Mouse (Mus musculus) leukemia stem cell, adult 10-12 weeks (primary cell): ENCODE data around the gene Erich6b. TPM values are rescaled to one million over a fixed set of nuclear protein-coding genes. Genes with fewer than 3 reads are reported as not detected.

Experiments used
- polyA plus RNA-seq: library from polyadenylated mRNA; stranded (reverse); fragments of >175 nt; gene quantifications from 2 replicates; pipeline ENCODE4 v1.2.3, GENCODE M21; 2012; ENCODE audit warnings: low replicate concordance

Erich6b gene
- not detected in 2 replicates for polyA plus RNA-seq

GRCm38 (mm10) chr14:75642080-75642479, at the start of gene Erich6b:
Erich6b (plus strand) TSS chr14:75642259.

GRCm38 (mm10) chr14:75592978-75593377, 49.1 kb upstream of the Erich6b start, which contains the start of gene Spert:
Spert (minus strand) TSS chr14:75593116.

Other genes with a start within 250 kb of the Erich6b start
- 0.14 TPM in 1 of 2 replicates, not detected in the other for gene Siah3, start 186.3 kb upstream of the Erich6b start, polyA plus RNA-seq
- not detected in 2 replicates for gene Spert, start 49.1 kb upstream of the Erich6b start, polyA plus RNA-seq
- gene Cog3, start 112.3 kb downstream of the Erich6b start, polyA plus RNA-seq = 1.7 and 4.2 TPM in 2 replicates
- gene Slc25a30, start 144.8 kb downstream of the Erich6b start, polyA plus RNA-seq = 12.3 and 30.0 TPM in 2 replicates
- 1,934 and 2,383 TPM in 2 replicates for gene Tpt1, start 202.8 kb downstream of the Erich6b start, polyA plus RNA-seq